Mouse (Mus musculus): ENCODE data around the gene Gm4969. TPM values are rescaled to one million over a fixed set of nuclear protein-coding genes. Genes with fewer than 3 reads are reported as not detected.

Gene Gm4969
- polyA plus RNA-seq, 1 experiment from 2014 or later: 3.8 TPM

DNA sequence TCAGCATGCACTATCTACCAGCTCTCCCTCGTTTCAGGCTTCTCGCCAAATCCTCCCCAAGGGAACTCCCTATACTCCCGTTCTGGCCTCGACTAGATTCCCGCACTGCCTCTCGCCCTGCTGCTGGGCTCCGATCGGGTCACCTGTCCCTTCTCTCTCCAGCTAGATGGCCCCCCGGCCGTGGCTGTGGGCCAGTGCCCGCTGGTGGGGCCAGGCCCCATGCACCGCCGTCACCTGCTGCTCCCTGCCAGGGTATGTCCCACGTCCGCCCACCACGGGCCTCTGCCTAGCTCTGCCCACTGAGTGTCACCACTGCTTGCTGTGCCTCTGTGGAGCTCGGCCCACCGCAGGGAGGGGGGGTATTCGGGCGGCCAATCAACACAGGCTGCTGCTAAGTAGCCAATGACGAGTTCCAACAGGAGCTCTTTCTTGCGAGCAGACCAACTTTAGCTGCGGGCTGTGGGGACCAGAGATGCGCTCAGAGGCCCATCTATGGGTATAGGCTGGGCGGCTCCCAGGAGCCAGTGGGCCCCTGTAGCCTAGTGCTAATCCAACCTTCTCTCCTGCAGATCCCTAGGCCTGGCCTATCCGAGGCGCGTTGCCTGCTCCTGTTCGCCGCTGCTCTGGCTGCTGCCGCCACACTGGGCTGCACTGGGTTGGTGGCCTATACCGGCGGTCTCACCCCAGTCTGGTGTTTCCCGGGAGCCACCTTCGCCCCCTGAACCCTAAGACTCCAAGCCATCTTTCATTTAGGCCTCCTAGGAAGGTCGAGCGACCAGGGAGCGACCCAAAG is 25.6 kb downstream of the Gm4969 start:
- Histone ChIP-seq H3K9ac (peak overlapping the region; percentile 54), H3K9me3 (no peaks in the 10 kb centered on the region), H3K4me3 (peak overlapping the region; percentile 77), H3K27me3 (no peaks in the 10 kb centered on the region), H3K27ac (peak overlapping the region; percentile 94), H3K4me2 (replicated peaks) (peak overlapping the region; percentile 85), H3K4me1 (peaks cover 35% of the 10 kb centered on the region), H3K36me3 (peaks cover 29% of the 10 kb centered on the region)
- 4% methylated on average over 38 of the region's 38 CpGs for WGBS
- peak; percentile 49 for ATAC-seq (ENCODE audit: insufficient number of reproducible peaks, insufficient read depth, low FRiP score, low TSS enrichment)

DNA sequence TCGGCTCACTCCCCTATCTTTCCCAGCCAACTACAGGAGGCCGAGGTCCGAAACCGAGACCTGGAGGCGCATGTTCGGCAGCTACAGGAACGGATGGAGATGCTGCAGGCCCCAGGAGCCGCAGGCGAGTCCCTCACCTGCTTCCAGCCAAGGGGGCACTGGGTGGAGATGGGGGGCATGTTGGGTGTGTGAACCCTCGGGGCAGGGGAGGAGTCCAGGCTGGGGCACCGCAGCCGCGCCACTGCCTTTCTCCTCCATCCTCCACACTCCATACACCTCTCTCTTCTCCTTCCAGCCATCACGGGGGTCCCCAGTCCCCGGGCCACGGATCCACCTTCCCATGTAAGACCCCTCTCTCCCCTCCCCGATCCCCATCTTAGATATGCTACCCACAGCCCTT is 26.3 kb downstream of the Gm4969 start:
- H3K27ac ChIP-seq: peak overlapping the region; percentile 94
- H3K4me2 ChIP-seq (replicated peaks): peak overlapping the region; percentile 85
- no peaks in the 10 kb centered on the region for H3K27me3 ChIP-seq
- peak overlapping the region; percentile 54 for H3K9ac ChIP-seq
- no peak for ATAC-seq (ENCODE audit: insufficient number of reproducible peaks, insufficient read depth, low FRiP score, low TSS enrichment)
- no peaks in the 10 kb centered on the region for H3K9me3 ChIP-seq
- peak overlapping the region; percentile 77; the same call in 1 of the 2 replicates for H3K4me3 ChIP-seq
- peaks cover 29% of the 10 kb centered on the region for H3K36me3 ChIP-seq
- H3K4me1 ChIP-seq: peaks cover 28% of the 10 kb centered on the region
- 28% methylated on average over 17 of the region's 17 CpGs for WGBS

GRCm38 (mm10) chr7:19088813-19089212 is 29.4 kb downstream of the Gm4969 start:
- ATAC-seq (ENCODE audit: insufficient number of reproducible peaks, insufficient read depth, low FRiP score, low TSS enrichment): no peak
- Histone ChIP-seq H3K4me2 (replicated peaks) (no peak overlapping the region), H3K27ac (no peak overlapping the region), H3K9me3 (no peaks in the 10 kb centered on the region), H3K27me3 (no peaks in the 10 kb centered on the region), H3K4me1 (peaks cover 37% of the 10 kb centered on the region), H3K9ac (no peak overlapping the region), H3K36me3 (peaks cover 31% of the 10 kb centered on the region), H3K4me3 (no peak overlapping the region)
- 42% methylated on average over 10 of the region's 10 CpGs for WGBS

DNA sequence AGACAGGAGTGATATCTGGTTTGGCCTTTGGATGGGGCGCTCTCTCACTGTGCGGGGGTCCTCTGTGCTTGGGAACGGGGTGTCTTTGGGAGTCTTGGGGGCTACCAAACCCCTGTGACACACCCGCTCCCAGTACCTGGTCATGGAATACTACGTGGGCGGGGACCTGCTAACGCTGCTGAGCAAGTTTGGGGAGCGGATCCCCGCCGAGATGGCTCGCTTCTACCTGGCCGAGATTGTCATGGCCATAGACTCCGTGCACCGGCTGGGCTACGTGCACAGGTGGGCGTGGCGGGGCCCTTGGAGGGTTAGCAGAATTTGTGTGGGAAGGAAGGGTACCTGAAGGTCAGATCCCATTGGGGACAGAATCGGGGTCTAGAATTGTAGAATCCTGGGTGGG is 31.4 kb downstream of the Gm4969 start:
- Histone ChIP-seq H3K27me3 (no peaks in the 10 kb centered on the region), H3K4me1 (peaks cover 36% of the 10 kb centered on the region), H3K9me3 (no peaks in the 10 kb centered on the region), H3K27ac (no peak overlapping the region), H3K4me3 (no peak overlapping the region), H3K4me2 (replicated peaks) (no peak overlapping the region), H3K36me3 (peaks cover 46% of the 10 kb centered on the region), H3K9ac (no peak overlapping the region)
- WGBS: 62% methylated on average over 18 of the region's 18 CpGs
- no peak for ATAC-seq (ENCODE audit: insufficient number of reproducible peaks, insufficient read depth, low FRiP score, low TSS enrichment)

GRCm38 (mm10) chr7:19086042-19086441 is 32.1 kb downstream of the Gm4969 start:
- Histone ChIP-seq H3K4me3 (no peak overlapping the region), H3K9me3 (no peaks in the 10 kb centered on the region), H3K9ac (no peak overlapping the region), H3K27ac (no peak overlapping the region), H3K4me2 (replicated peaks) (peak overlapping the region; percentile 28; the same call in 1 of the 2 replicates), H3K36me3 (peaks cover 50% of the 10 kb centered on the region), H3K27me3 (no peaks in the 10 kb centered on the region), H3K4me1 (peaks cover 36% of the 10 kb centered on the region)
- ATAC-seq (ENCODE audit: insufficient number of reproducible peaks, insufficient read depth, low FRiP score, low TSS enrichment): no peak
- 11% methylated on average over 14 of the region's 14 CpGs for WGBS

GRCm38 (mm10) chr7:19085495-19085894 is 32.7 kb downstream of the Gm4969 start:
- Histone ChIP-seq H3K27ac (peak overlapping the region; percentile 38; the same call in 1 of the 2 replicates), H3K9ac (0 out of 2 replicates have a peak overlapping the region, but pooled peaks have one; percentile 11), H3K4me3 (no peak overlapping the region), H3K4me1 (peaks cover 36% of the 10 kb centered on the region), H3K36me3 (peaks cover 52% of the 10 kb centered on the region), H3K9me3 (no peaks in the 10 kb centered on the region), H3K27me3 (no peaks in the 10 kb centered on the region), H3K4me2 (replicated peaks) (0 out of 2 replicates have a peak overlapping the region, but pooled peaks have one; percentile 28)
- no peak for ATAC-seq (ENCODE audit: insufficient number of reproducible peaks, insufficient read depth, low FRiP score, low TSS enrichment)
- WGBS: 15% methylated on average over 6 of the region's 6 CpGs

DNA sequence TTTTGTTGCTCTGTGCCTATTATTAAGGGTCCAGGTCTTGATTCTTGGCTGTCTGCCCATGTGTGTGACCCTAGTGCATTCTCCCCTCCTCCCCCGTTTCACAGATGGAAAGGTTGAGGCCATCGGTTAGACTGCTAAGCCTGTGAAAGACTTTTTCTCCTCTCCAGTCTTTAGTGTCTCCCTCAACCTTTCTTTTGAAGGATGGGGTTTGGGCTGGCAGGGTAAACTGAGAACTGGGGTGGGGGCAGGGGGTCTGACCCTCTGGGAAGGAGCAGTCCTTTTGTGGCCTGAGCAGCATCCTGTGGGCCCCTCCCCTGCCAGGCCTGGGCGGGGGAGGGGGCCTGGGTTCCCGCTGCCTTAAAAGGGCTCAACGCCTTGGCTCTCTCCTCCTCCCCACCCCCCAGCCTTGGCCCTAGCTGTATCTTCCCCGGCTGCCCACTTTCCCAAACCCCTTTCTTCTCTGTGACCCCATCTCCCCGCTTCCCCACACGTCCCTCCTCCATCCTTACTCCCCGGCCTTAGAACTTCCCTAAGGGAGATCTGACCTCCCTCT is 33.2 kb downstream of the Gm4969 start:
- 26% methylated on average over 9 of the region's 9 CpGs for WGBS
- no peak for ATAC-seq (ENCODE audit: insufficient number of reproducible peaks, insufficient read depth, low FRiP score, low TSS enrichment)
- Histone ChIP-seq H3K27me3 (no peaks in the 10 kb centered on the region), H3K4me2 (replicated peaks) (0 out of 2 replicates have a peak overlapping the region, but pooled peaks have one; percentile 28), H3K36me3 (peaks cover 56% of the 10 kb centered on the region), H3K9me3 (no peaks in the 10 kb centered on the region), H3K9ac (0 out of 2 replicates have a peak overlapping the region, but pooled peaks have one; percentile 11), H3K27ac (peak overlapping the region; percentile 38; the same call in 1 of the 2 replicates), H3K4me1 (peaks cover 36% of the 10 kb centered on the region), H3K4me3 (no peak overlapping the region)

DNA sequence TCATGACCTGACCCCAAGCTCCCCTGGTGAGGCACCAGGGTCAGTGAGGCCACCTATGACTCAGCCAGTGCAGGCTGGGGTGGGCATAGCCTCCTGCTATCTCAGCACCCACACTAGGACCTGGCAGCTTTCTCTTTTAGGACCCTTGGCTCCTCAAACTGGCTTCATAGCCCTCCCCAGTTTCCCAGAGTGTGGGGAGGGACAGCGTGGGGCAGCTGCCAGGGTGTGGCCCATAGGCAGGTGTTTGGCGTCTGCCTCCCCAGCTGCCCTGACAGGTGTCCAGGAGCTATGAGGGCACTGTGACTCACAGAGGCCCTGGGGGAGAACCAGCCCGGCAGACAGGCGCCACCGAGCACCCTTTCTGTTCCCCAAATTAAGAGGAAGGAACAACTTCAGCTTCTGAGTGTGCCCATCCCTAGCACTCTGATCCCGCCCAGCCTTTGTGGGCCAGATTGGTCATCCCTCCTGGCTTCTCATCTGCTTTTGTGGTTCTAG is 33.8 kb downstream of the Gm4969 start:
- Histone ChIP-seq H3K4me1 (peaks cover 36% of the 10 kb centered on the region), H3K9me3 (no peaks in the 10 kb centered on the region), H3K9ac (0 out of 2 replicates have a peak overlapping the region, but pooled peaks have one; percentile 11), H3K4me2 (replicated peaks) (peak overlapping the region; percentile 31; the same call in 1 of the 2 replicates), H3K36me3 (peaks cover 63% of the 10 kb centered on the region), H3K27ac (no peak overlapping the region), H3K4me3 (0 out of 2 replicates have a peak overlapping the region, but pooled peaks have one; percentile 10), H3K27me3 (no peaks in the 10 kb centered on the region)
- ATAC-seq (ENCODE audit: insufficient number of reproducible peaks, insufficient read depth, low FRiP score, low TSS enrichment): no peak
- WGBS: 80% methylated on average over 6 of the region's 6 CpGs

GRCm38 (mm10) chr7:19083701-19084100 is 34.5 kb downstream of the Gm4969 start, which contains the start of gene Dmpk:
Dmpk (plus strand) TSS chr7:19083849.
- WGBS: 45% methylated on average over 10 of the region's 10 CpGs
- Histone ChIP-seq H3K36me3 (peaks cover 66% of the 10 kb centered on the region), H3K4me3 (peak within 1 kb of the TSS; percentile 10; the same call in 1 of the 2 replicates), H3K4me2 (replicated peaks) (peak within 1 kb of the TSS; percentile 31), H3K9ac (peak within 1 kb of the TSS; percentile 11; the same call in 1 of the 2 replicates), H3K9me3 (no peaks in the 10 kb centered on the region), H3K27ac (no peak within 1 kb of the TSS), H3K27me3 (no peaks in the 10 kb centered on the region), H3K4me1 (peaks cover 36% of the 10 kb centered on the region)
- no peak for ATAC-seq (ENCODE audit: insufficient number of reproducible peaks, insufficient read depth, low FRiP score, low TSS enrichment)

DNA sequence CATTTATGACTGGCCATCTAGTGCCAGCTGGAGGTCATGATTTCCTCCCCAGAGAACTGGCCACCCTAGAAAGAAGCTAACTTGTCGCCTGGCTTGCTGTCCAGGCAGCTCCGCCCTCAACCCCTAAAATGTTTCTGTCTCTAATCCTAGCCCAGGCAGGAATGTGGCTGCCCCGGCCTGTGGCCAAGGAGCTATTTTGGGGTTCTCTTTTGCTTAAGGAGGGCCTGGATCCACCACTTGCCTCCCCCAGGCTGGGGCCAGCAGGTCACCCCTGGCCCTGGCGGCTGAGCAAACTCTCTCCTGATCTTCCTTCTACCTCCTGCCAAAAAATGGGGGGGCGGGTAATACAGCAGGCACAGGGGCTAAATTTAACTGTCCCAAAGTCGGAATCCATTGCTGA is 35.1 kb downstream of the Gm4969 start:
- H3K9ac ChIP-seq: no peak overlapping the region; the same call in 1 of the 2 replicates
- peaks cover 71% of the 10 kb centered on the region for H3K36me3 ChIP-seq
- H3K4me3 ChIP-seq: no peak overlapping the region
- H3K27ac ChIP-seq: no peak overlapping the region
- H3K9me3 ChIP-seq: no peaks in the 10 kb centered on the region
- WGBS: 65% methylated on average over 6 of the region's 6 CpGs
- no peaks in the 10 kb centered on the region for H3K27me3 ChIP-seq
- ATAC-seq (ENCODE audit: insufficient number of reproducible peaks, insufficient read depth, low FRiP score, low TSS enrichment): no peak
- H3K4me2 ChIP-seq (replicated peaks): no peak overlapping the region; the same call in 1 of the 2 replicates
- H3K4me1 ChIP-seq: peaks cover 38% of the 10 kb centered on the region

DNA sequence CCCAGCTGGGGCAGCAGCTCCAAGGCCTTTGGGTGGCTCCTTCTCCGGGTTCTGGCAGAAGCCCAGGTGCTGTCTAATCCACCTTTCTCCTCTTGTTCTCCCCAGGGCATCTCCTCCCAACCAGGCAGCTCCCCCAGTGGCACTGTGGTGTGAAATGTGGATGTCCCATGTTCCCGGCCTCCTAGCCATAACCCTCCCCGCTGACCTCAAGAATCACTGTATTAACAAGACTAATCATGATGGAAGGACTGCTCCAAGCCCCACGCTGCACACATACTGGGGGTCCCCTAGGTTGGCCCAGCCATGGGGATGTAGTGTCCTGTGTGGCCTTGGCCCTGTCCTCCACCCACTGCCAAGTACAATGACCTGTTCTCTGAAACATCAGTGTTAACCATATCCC is 36.0 kb downstream of the Gm4969 start:
- 85% methylated on average over 4 of the region's 4 CpGs for WGBS
- no peak overlapping the region for H3K4me3 ChIP-seq
- no peak overlapping the region for H3K27ac ChIP-seq
- no peak for ATAC-seq (ENCODE audit: insufficient number of reproducible peaks, insufficient read depth, low FRiP score, low TSS enrichment)
- peaks cover 47% of the 10 kb centered on the region for H3K4me1 ChIP-seq
- no peak overlapping the region for H3K9ac ChIP-seq
- H3K27me3 ChIP-seq: no peaks in the 10 kb centered on the region
- no peak overlapping the region for H3K4me2 ChIP-seq (replicated peaks)
- peaks cover 64% of the 10 kb centered on the region for H3K36me3 ChIP-seq
- no peaks in the 10 kb centered on the region for H3K9me3 ChIP-seq
